Mouse (Mus musculus) midbrain, embryonic 14.5 days (tissue): ENCODE measurements at regions not wholly inside any gene's neighbourhood (a gene's known extent, or its start where the extent isn't known, plus 50 kb on each side); places are given as distances from the start of the nearest gene placed in this dataset.

ENCODE experiments used
- ATAC-seq: fragments of 200-750 bp; cut with Nextera tagmentation; 2 replicates; pipeline ENCODE4 v1.8.0; 2017; ENCODE audit warnings: moderate number of reproducible peaks, moderate library complexity; ENCODE audit not compliant: low FRiP score, low TSS enrichment
- DNase-seq: peaks from one replicate; pipeline ENCODE4 v3.0.0-alpha.2; 2015
- H3K27ac ChIP-seq: fragments of 300-500 bp; sonication (generic); replicated peaks from 2 replicates; pipeline ENCODE4 v1.5.1; 2014; ENCODE audit warnings: mild to moderate bottlenecking, low read depth, low read length, moderate library complexity
- H3K27me3 ChIP-seq: fragments of 300-500 bp; sonication (generic); 2 replicates; pipeline ENCODE4 v1.6.1; 2014; ENCODE audit warnings: low read length, control low read depth, mixed read lengths; ENCODE audit not compliant: control insufficient read depth, insufficient read depth
- H3K36me3 ChIP-seq: fragments of 300-500 bp; sonication (generic); 2 replicates; pipeline ENCODE4 v1.6.1; 2014; ENCODE audit warnings: low read length, control low read depth; ENCODE audit not compliant: control insufficient read depth, insufficient read depth
- H3K4me1 ChIP-seq: fragments of 300-500 bp; sonication (generic); 2 replicates; pipeline ENCODE4 v1.6.1; 2014; ENCODE audit warnings: mild to moderate bottlenecking, antibody characterized with exemption, low read length, control low read depth; ENCODE audit not compliant: control insufficient read depth, insufficient read depth
- H3K4me2 ChIP-seq: fragments of 300-500 bp; sonication (generic); 2 replicates; pipeline ENCODE4 v1.6.1; 2014; ENCODE audit warnings: mild to moderate bottlenecking, low read length, moderate library complexity
- H3K4me3 ChIP-seq: fragments of 300-500 bp; sonication (generic); replicated peaks from 2 replicates; pipeline ENCODE4 v1.5.1; 2014; ENCODE audit warnings: low read depth, low read length
- H3K9ac ChIP-seq: fragments of 300-500 bp; sonication (generic); replicated peaks from 2 replicates; pipeline ENCODE4 v1.6.1; 2014; ENCODE audit warnings: mild to moderate bottlenecking, low read length, moderate library complexity
- H3K9me3 ChIP-seq: fragments of 300-500 bp; sonication (generic); 2 replicates; pipeline ENCODE4 v1.6.1; 2016; ENCODE audit warnings: low read length, control low read depth, mixed read lengths; ENCODE audit not compliant: control insufficient read depth
- WGBS: fragments of 180-500 bp; shearing (Covaris S2); extraction: QIAGEN DNeasy Blood & Tissue Kit; methylation state at CpG from one replicate; pipeline ENCODE4 v1.1.7; 2014; 5-methylcytosine and 5-hydroxymethylcytosine counted together

GRCm38 (mm10) chr6:35746034-35746433 lies 206.3 kb upstream of the Mtpn start:
- Histone ChIP-seq H3K27me3 (no peaks in the 10 kb centered on the region), H3K27ac (no peak overlapping the region), H3K9ac (no peak overlapping the region), H3K4me2 (no peak overlapping the region), H3K4me1 (no peaks in the 10 kb centered on the region), H3K4me3 (no peak overlapping the region), H3K36me3 (no peaks in the 10 kb centered on the region), H3K9me3 (no peaks in the 10 kb centered on the region)
- WGBS, result 43% methylated on average over 1 of the region's 1 CpGs
- no peak for DNase-seq
- ATAC-seq, result no peak

- DNase-seq, result no peak
Measured at GRCm38 (mm10) chr6:35705587-35705986, 165.9 kb upstream of the Mtpn start.

GRCm38 (mm10) chr6:35667062-35667461 lies 127.4 kb upstream of the Mtpn start:
- H3K9me3 ChIP-seq, result no peaks in the 10 kb centered on the region
- ATAC-seq, result no peak
- H3K27me3 ChIP-seq, result no peaks in the 10 kb centered on the region
- H3K9ac ChIP-seq, result no peak overlapping the region
- no peaks in the 10 kb centered on the region for H3K36me3 ChIP-seq
- H3K27ac ChIP-seq, result no peak overlapping the region
- no peak overlapping the region for H3K4me2 ChIP-seq
- 91% methylated on average over 2 of the region's 2 CpGs for WGBS
- no peak for DNase-seq
- no peaks in the 10 kb centered on the region for H3K4me1 ChIP-seq
- H3K4me3 ChIP-seq, result no peak overlapping the region

More at GRCm38 (mm10) chr6:35705587-35705986, 165.9 kb upstream of the Mtpn start:
- 89% methylated on average over 3 of the region's 3 CpGs for WGBS
- Histone ChIP-seq H3K4me3 (no peak overlapping the region), H3K27me3 (no peaks in the 10 kb centered on the region), H3K4me2 (no peak overlapping the region), H3K36me3 (no peaks in the 10 kb centered on the region), H3K9me3 (no peaks in the 10 kb centered on the region), H3K27ac (no peak overlapping the region), H3K4me1 (no peaks in the 10 kb centered on the region), H3K9ac (no peak overlapping the region)
- no peak for ATAC-seq

- Histone ChIP-seq H3K9me3 (no peaks in the 10 kb centered on the region), H3K4me3 (no peak overlapping the region), H3K27me3 (no peaks in the 10 kb centered on the region), H3K4me1 (no peaks in the 10 kb centered on the region), H3K9ac (no peak overlapping the region), H3K4me2 (no peak overlapping the region), H3K27ac (no peak overlapping the region), H3K36me3 (no peaks in the 10 kb centered on the region)
- DNase-seq (no peak), ATAC-seq (no peak)
- WGBS, result 72% methylated on average over 4 of the region's 4 CpGs
Measured at GRCm38 (mm10) chr6:35651401-35651800, 111.7 kb upstream of the Mtpn start.

- Histone ChIP-seq H3K4me1 (no peaks in the 10 kb centered on the region), H3K4me3 (no peak overlapping the region), H3K9ac (no peak overlapping the region), H3K27ac (no peak overlapping the region), H3K36me3 (no peaks in the 10 kb centered on the region), H3K27me3 (no peaks in the 10 kb centered on the region), H3K9me3 (no peaks in the 10 kb centered on the region), H3K4me2 (no peak overlapping the region)
- DNase-seq (no peak), ATAC-seq (no peak)
- 93% methylated on average over 7 of the region's 7 CpGs for WGBS
Measured at GRCm38 (mm10) chr6:35645210-35645609, 105.5 kb upstream of the Mtpn start.

GRCm38 (mm10) chr6:35640672-35641071 lies 101.0 kb upstream of the Mtpn start:
- H3K9ac ChIP-seq, result no peak overlapping the region
- ATAC-seq (no peak), DNase-seq (no peak)
- no peaks in the 10 kb centered on the region for H3K36me3 ChIP-seq
- no peak overlapping the region for H3K27ac ChIP-seq
- H3K9me3 ChIP-seq, result no peaks in the 10 kb centered on the region
- H3K4me1 ChIP-seq, result no peaks in the 10 kb centered on the region
- H3K4me2 ChIP-seq, result no peak overlapping the region
- no peaks in the 10 kb centered on the region for H3K27me3 ChIP-seq
- no peak overlapping the region for H3K4me3 ChIP-seq

GRCm38 (mm10) chr6:35608336-35608735 lies 68.6 kb upstream of the Mtpn start:
- no peak for ATAC-seq
- Histone ChIP-seq H3K4me3 (no peak overlapping the region), H3K27me3 (no peaks in the 10 kb centered on the region), H3K36me3 (no peaks in the 10 kb centered on the region), H3K4me2 (no peak overlapping the region), H3K27ac (no peak overlapping the region), H3K9ac (no peak overlapping the region), H3K4me1 (no peaks in the 10 kb centered on the region), H3K9me3 (no peaks in the 10 kb centered on the region)
- WGBS, result 76% methylated on average over 2 of the region's 2 CpGs
- no peak for DNase-seq

- no peak overlapping the region for H3K4me3 ChIP-seq
- WGBS, result 79% methylated on average over 3 of the region's 3 CpGs
- H3K27ac ChIP-seq, result no peak overlapping the region
- no peaks in the 10 kb centered on the region for H3K36me3 ChIP-seq
- ATAC-seq (no peak), DNase-seq (no peak)
- H3K9me3 ChIP-seq, result no peaks in the 10 kb centered on the region
- no peak overlapping the region for H3K4me2 ChIP-seq
- H3K27me3 ChIP-seq, result no peaks in the 10 kb centered on the region
- no peaks in the 10 kb centered on the region for H3K4me1 ChIP-seq
- H3K9ac ChIP-seq, result no peak overlapping the region
Measured at GRCm38 (mm10) chr6:35605100-35605499, 65.4 kb upstream of the Mtpn start.

- Histone ChIP-seq H3K9me3 (no peaks in the 10 kb centered on the region), H3K9ac (no peak overlapping the region), H3K27ac (no peak overlapping the region), H3K4me3 (no peak overlapping the region), H3K36me3 (no peaks in the 10 kb centered on the region), H3K4me2 (no peak overlapping the region), H3K27me3 (no peaks in the 10 kb centered on the region), H3K4me1 (no peaks in the 10 kb centered on the region)
- ATAC-seq (no peak), DNase-seq (no peak)
- 90% methylated on average over 1 of the region's 1 CpGs for WGBS
Measured at GRCm38 (mm10) chr6:35601373-35601772, 61.7 kb upstream of the Mtpn start.
